Mouse (Mus musculus) frontal cortex, adult 2 months (tissue): ENCODE data around the gene Dqx1. TPM values are rescaled to one million over a fixed set of nuclear protein-coding genes. Genes with fewer than 3 reads are reported as not detected.

Experiments
- DNase-seq, 2 experiments: peaks; one replicate each; pipeline ENCODE4 v3.0.0; 2022; ENCODE audit warnings: low spot score in 1 of 2; ENCODE audit errors: extremely low spot score in 1 of 2
- polyA plus RNA-seq: library from polyadenylated mRNA; depleted of rRNA; stranded (reverse); fragments of >200 nt; gene quantifications from 2 replicates; pipeline ENCODE4 v1.2.3, GENCODE M21; 2012

Dqx1 gene
- polyA plus RNA-seq, 1 experiment: 0.76 TPM

- DNase-seq: no peak
These were observed 24.9 kb upstream of the Dqx1 start for GRCm38 (mm10) chr6:83032769-83033191.

DNA sequence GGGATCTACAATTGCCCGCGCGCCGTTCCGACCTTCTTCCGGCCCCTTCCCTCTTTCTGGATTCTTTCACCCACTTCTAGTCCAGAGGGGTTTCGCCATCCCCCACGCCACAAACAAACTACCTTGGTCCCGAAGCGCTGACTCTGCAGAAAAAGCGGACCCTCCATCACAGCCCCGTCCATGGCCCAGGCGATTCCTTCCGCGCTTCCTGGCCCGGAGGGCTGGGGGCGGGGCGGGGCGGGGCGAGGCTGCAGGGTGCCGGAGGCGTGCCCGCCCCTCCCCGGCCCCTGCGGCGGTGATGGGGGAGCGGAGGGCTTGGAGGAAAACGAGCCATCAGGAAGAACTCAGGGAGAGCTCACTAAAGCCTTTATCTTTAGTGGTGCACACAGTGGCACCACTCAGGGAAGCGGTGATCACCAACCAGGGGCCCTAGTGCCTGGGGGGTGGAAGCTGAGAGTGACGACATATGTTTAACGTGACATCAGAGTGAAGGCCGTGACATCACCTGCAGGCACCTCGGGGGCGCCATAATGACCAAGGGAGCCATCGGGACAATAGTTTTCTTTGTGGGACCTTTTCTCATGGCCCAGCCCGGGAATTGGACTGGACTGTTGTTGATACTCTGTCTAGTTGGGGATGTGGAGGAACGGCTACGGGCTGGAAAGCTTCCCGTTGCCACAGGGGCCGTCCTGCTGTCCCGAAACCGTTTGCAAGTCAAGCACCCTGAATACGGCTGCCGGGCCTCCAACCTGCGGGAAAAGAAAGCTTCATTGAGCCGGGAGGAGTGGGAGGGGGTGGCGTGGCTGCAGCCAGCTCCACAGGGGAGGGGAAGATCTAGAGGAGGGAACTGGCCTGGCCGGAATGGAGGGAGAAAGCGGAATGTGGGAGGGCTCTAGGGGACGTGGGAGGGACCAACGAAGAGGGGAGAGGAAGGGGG is 24.1 kb upstream of the Dqx1 start, which contains the start of the genes Dok1 and Loxl3:
Gene Dok1 (minus strand): TSS at position 223 of the 937 bp plus-strand sequence.
Gene Loxl3 (plus strand): TSS at position 925 of the 937 bp plus-strand sequence.
- no peak for DNase-seq

DNA sequence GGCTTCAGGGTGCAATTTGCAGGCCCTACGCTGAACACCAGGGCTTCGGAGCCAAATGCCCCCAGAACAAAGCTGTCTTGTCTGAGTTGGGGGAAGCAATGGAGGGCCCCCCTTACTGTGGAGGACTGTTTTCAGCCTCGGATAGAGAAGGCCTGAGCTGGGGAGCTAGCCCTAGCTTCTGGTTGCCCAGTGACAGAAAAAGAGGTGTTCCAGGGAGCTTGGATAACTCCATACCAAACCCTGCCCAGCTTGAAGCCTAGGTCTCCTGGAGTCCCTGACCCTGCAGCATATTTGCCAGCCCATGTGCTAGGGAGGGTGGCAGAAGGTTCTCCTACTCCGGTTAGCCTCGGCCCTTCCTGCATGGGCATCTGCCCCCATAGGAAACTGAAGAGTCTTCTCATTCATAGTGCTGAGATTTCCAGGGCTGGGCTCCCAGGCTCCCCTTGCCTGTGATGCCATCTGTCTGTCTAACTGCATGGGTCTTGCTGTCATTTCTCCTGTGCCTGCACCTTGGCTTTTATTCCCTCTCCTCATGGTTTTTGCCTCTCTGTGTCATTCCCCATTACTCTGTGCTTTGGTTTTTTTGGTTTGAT is 23.1 kb upstream of the Dqx1 start:
- no peak for DNase-seq

GRCm38 (mm10) chr6:83037188-83037587 is 20.5 kb upstream of the Dqx1 start:
- DNase-seq: no peak

- DNase-seq: peak; percentile 64 to 92
These were observed 19.1 kb upstream of the Dqx1 start for GRCm38 (mm10) chr6:83038496-83039012.

- no peak for DNase-seq
These were observed 17.0 kb upstream of the Dqx1 start for GRCm38 (mm10) chr6:83040601-83041000.

- no peak for DNase-seq
These were observed 14.1 kb upstream of the Dqx1 start for GRCm38 (mm10) chr6:83043561-83043960.

- no peak for DNase-seq
These were observed 13.7 kb upstream of the Dqx1 start for GRCm38 (mm10) chr6:83043993-83044392.

GRCm38 (mm10) chr6:83044742-83045141 is 12.9 kb upstream of the Dqx1 start:
- DNase-seq: no peak

DNA sequence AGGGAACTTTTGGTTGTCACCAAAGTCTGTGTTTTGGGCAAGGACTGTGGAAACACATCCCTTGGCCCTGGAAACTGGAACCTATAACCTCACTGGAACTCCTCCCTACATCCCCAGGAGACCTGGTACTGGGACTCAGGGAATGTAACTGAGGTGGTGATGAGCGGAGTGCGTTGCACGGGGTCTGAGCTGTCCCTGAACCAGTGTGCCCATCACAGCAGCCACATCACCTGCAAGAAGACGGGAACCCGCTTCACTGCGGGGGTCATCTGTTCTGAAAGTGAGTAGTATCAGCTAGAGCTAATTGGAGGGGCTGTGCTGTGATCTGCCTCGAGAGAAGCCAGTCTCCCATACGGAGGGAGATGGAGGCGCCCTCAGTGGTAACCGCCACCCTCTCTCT is 8.3 kb upstream of the Dqx1 start:
- no peak for DNase-seq

DNA sequence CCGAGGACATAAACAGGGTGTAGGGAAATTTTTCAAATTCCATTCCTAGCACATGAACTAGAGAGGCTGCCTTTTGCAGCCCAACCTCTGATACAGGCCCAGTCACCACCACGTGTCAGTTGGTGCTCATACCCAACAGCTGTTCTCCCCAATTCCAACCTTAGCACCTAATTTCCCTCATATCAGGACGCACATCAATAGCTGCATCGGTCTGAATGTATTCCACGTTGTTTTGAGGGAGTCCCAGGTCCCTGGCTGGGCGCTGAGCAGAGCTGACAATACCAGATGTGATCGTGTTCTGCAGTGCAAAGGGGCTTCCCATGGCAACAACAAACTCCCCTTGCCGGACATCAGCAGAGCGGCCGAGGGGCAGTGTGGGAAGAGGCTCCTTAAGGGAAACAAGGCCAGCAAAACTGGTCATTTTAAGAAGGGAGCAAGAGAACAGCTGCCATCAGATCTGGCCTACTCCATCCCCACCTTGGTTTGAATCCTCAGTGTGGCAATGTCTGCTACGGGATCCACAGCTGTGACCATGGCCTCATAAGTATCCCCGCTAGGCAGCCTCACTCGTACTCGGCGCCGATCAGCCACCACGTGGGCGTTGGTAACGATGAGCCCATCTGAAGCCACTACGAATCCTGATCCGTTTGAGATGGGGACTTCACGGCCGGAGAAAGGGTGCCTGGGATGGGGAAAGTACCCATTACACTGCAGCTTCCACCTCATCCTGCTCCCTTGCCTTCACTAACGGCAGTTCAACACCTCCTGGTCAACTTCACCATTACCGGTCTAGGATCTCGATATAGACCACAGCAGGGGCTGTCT is 4.3 kb upstream of the Dqx1 start:
- peak in 1 of 2 experiments; percentile 55 for DNase-seq

DNA sequence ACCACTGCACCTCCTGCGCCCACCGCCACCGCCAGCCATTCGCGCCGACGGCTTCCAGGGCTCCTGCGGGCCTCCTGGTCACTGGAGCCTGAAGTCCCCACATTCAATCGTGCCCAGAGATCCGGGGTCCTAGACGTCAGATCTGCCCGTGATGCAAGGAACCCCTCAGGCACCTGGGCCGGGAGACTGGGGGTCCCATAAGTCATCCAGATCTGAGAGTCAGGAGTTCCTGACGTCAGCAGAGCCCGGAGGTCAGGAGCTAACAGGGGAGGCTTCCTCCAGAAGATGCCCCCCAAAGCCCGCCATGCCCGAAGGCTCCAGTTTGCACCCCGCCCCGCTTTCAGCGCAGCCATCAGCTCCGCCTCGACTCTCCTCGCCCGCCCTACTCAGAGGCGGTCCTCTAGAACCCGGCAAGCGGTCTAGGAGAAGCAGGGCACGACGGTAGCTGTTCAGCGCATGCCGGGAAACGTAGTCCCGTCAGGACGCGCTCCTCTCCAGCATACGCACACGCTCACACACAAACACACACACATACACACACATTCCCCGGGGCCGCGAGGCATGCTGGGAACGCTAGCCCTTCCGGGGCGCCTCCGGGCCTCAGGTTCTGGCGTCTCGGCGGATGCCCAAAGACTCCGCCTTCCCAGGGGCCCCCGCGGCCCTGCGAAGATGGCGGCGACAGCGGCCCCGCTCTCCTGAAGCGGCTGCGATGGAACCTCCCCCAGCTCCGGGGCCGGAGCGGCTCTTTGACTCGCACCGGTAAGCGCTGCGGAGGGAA is 3.4 kb upstream of the Dqx1 start, which contains the start of gene Aup1:
Gene Aup1 (plus strand): TSS at position 448 of the 778 bp plus-strand sequence.
- peak; percentile 96 to 98 for DNase-seq

DNA sequence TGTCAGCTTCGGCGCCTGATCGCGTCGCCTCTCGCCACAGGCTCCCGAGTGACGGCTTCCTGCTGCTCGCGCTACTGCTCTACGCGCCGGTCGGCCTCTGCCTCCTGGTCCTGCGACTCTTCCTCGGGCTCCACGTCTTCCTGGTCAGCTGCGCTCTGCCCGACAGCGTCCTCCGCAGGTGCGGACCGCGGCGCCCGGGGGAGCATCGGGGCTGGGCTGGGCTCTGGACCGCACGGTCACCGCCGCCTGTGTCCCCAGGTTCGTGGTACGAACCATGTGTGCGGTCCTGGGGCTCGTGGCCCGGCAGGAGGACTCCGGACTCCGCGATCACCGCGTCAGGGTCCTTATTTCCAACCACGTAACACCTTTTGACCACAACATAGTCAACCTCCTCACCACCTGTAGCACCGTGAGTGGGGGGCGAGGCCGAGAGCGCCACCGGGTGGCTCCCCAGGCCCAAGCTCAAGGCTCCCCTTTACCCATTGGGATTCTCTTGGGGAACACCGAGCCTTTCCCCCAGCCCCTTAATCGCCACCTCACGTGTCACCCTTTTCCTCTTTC is 2.7 kb upstream of the Dqx1 start, which contains the start of gene Htra2:
Gene Htra2 (minus strand): TSS at position 403 of the 561 bp plus-strand sequence.
- DNase-seq: peak in 1 of 2 experiments; percentile 36

GRCm38 (mm10) chr6:83058725-83059124 is 1.1 kb downstream of the Dqx1 start:
- DNase-seq: no peak

DNA sequence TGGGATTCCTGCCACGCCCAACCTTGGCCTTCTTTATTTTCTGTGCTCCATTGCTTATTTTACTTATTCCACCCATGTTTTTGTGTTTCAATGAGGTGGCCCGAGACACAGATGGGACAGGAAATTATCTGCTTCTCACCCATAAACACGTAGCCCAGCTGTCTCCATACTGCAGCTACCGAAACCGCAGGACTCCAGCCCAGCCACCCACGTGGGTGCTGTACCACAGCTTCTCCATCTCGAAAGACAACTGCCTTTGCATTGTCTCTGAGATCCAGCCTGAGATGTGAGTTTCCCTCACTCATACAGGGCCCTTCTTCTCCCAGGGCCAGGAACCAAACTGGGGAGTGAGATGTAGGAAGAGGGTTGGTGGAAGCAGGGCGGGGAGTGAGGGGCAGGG is 8.4 kb downstream of the Dqx1 start:
- DNase-seq: no peak

- DNase-seq: no peak
These were observed 8.8 kb downstream of the Dqx1 start for GRCm38 (mm10) chr6:83066441-83066840.

GRCm38 (mm10) chr6:83068221-83068620 is 10.6 kb downstream of the Dqx1 start:
- DNase-seq: no peak

DNA sequence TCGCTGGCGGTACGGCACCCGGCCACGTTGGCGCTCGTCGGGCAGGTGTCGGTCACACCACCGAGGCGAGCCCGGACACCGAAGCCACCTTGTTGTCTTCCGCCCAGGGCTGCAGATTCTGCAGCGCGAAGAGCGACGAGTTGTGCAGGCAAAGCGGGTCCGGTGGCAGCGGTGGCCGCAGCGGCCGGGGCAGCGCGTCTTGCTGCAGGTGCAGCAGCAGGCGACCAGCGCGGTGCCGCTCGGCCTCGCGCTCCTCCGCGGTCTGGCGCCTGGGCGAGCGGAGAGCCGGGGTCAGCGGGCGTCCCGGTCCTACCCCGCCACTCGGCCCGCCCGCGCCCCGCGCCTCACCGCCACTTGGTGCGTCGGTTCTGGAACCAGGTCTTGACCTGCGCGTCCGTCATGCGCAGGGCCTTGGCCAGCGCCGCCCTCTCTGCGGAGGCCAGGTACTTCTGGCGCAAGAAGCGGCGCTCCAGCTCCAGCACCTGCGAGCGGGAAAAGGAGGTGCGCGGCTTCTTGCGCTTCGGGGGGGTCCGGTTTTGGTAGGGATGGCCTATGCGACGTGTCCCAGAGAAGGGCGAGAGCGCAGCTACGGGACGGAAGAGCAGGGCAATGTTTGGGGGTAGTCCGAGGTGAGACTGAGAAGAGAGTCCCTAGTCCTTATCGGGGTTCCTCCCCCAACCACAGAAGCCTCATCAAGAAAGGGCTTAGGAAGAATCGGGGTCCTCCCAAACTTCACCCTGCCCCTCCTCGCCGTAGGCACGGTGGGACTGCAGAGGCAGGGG is 11.3 kb downstream of the Dqx1 start:
- no peak for DNase-seq
